Mouse (Mus musculus) heart, adult 2 months (tissue): Measurements from ENCODE around the gene Ctnnb1. TPM values are rescaled to one million over a fixed set of nuclear protein-coding genes. Genes with fewer than 3 reads are reported as not detected.

Experiments used
- DNase-seq, 2 experiments: peaks; one replicate each; pipeline ENCODE4 v3.0.0; 2021
- H3K27ac ChIP-seq: fragments of 200-600 bp; 2 replicates; pipeline ENCODE4 v1.8.1; 2022
- H3K27me3 ChIP-seq: fragments of 200-500 bp; 2 replicates; pipeline ENCODE4 v1.6.1; 2012; ENCODE audit warnings: mild to moderate bottlenecking, low read length, inconsistent platforms, mixed read lengths; ENCODE audit not compliant: control insufficient read depth, insufficient read depth
- H3K36me3 ChIP-seq: fragments of 200-500 bp; 2 replicates; pipeline ENCODE4 v1.6.1; 2012; ENCODE audit warnings: low read length, inconsistent platforms; ENCODE audit not compliant: control insufficient read depth, insufficient read depth
- H3K4me1 ChIP-seq: fragments of 200-500 bp; 2 replicates; pipeline ENCODE4 v1.6.1; 2011; ENCODE audit warnings: low read length; ENCODE audit not compliant: control insufficient read depth, insufficient read depth
- H3K4me3 ChIP-seq: fragments of 200-600 bp; 2 replicates; pipeline ENCODE4 v1.8.1; 2022
- H3K79me2 ChIP-seq: fragments of 200-500 bp; replicated peaks from 2 replicates; pipeline ENCODE4 v1.6.1; 2012; ENCODE audit warnings: mild to moderate bottlenecking, inconsistent platforms, low read length, moderate library complexity, mixed read lengths; ENCODE audit not compliant: control insufficient read depth, insufficient read depth
- H3K9ac ChIP-seq: fragments of 200-500 bp; 2 replicates; pipeline ENCODE4 v1.6.1; 2012; ENCODE audit warnings: low read depth, mild to moderate bottlenecking, control low read depth, inconsistent platforms, low read length, mixed read lengths
- CTCF ChIP-seq: fragments of 200-600 bp; IDR thresholded peaks from 2 replicates; pipeline ENCODE4 v1.8.1; 2022; ENCODE audit warnings: antibody characterized with exemption, mild to moderate bottlenecking, moderate library complexity
- EP300 ChIP-seq: fragments of 200-500 bp; IDR thresholded peaks from 2 replicates; pipeline ENCODE4 v1.6.1; 2011; ENCODE audit warnings: low read depth, low read length, control low read depth; ENCODE audit not compliant: insufficient read depth
- POLR2A ChIP-seq: fragments of 200-500 bp; IDR thresholded peaks from 2 replicates; pipeline ENCODE4 v1.6.1; 2011; ENCODE audit warnings: mild to moderate bottlenecking, low read depth, low read length, control low read depth; ENCODE audit not compliant: insufficient read depth
- WGBS: fragments of 180-500 bp; shearing (Covaris S2); methylation state at CpG from one replicate; pipeline ENCODE4 v1.1.7; 2018; 5-methylcytosine and 5-hydroxymethylcytosine counted together
- intact Hi-C: fragments of 180-260 bp; cut with DNase I; formaldehyde crosslinking; loops from one replicate; pipeline ENCODE4 v1.15.1; 2025
- microRNA-seq, 2 experiments: library from miRNA; unstranded; fragments of <30 nt; microRNA quantifications; one replicate each; pipeline ENCODE4 v1.2.0; 2021
- polyA plus RNA-seq: library from polyadenylated mRNA; depleted of rRNA; stranded (reverse); fragments of >200 nt; gene quantifications from 2 replicates; pipeline ENCODE4 v1.2.3, GENCODE M21; 2012
- total RNA-seq, 2 experiments: library from RNA; stranded (reverse); gene quantifications; 2 replicates each; pipeline ENCODE4 v1.2.3; 2021

Gene Ctnnb1
- total and polyA plus RNA-seq, 3 experiments = 138 to 431 (median 382) TPM

GRCm38 (mm10) chr9:120994223-120995155 lies 65.5 kb downstream of the Ctnnb1 start:
- peak in 1 of 2 experiments; percentile 32 for DNase-seq
- H3K4me3 ChIP-seq = no peak overlapping the region

GRCm38 (mm10) chr9:120998696-120999095 lies 69.7 kb downstream of the Ctnnb1 start:
- 48% methylated on average over 11 of the region's 11 CpGs for WGBS

More at GRCm38 (mm10) chr9:120994223-120995155, 65.5 kb downstream of the Ctnnb1 start:
- Histone ChIP-seq H3K79me2 (no peaks in the 10 kb centered on the region), H3K27ac (no peak overlapping the region), H3K4me1 (peaks cover 4% of the 10 kb centered on the region), H3K36me3 (no peaks in the 10 kb centered on the region), H3K9ac (no peak overlapping the region), H3K27me3 (no peaks in the 10 kb centered on the region)
- WGBS = 60% methylated on average over 15 of the region's 15 CpGs
- TF ChIP-seq CTCF = no peak
- TF ChIP-seq EP300 = no peak
- no peak for TF ChIP-seq POLR2A
- intact Hi-C loops = no loop called here

GRCm38 (mm10) chr9:121000641-121001320 lies 71.8 kb downstream of the Ctnnb1 start:
- H3K36me3 ChIP-seq = no peaks in the 10 kb centered on the region
- no peak overlapping the region for H3K4me3 ChIP-seq
- TF ChIP-seq CTCF (no peak), EP300 (no peak), POLR2A (no peak)
- H3K4me1 ChIP-seq = peaks cover 5% of the 10 kb centered on the region
- no peak overlapping the region for H3K27ac ChIP-seq
- H3K79me2 ChIP-seq = no peaks in the 10 kb centered on the region
- WGBS = 36% methylated on average over 7 of the region's 7 CpGs
- no peak for DNase-seq
- H3K27me3 ChIP-seq = no peaks in the 10 kb centered on the region
- intact Hi-C loops = no loop called here
- H3K9ac ChIP-seq = no peak overlapping the region

More at GRCm38 (mm10) chr9:120998696-120999095, 69.7 kb downstream of the Ctnnb1 start:
- Histone ChIP-seq H3K79me2 (no peaks in the 10 kb centered on the region), H3K4me3 (no peak overlapping the region), H3K4me1 (peaks cover 6% of the 10 kb centered on the region), H3K27ac (no peak overlapping the region), H3K27me3 (no peaks in the 10 kb centered on the region), H3K9ac (no peak overlapping the region), H3K36me3 (no peaks in the 10 kb centered on the region)
- no peak for DNase-seq
- intact Hi-C loops = no loop called here
- TF ChIP-seq CTCF (no peak), POLR2A (no peak), EP300 (no peak)

DNA sequence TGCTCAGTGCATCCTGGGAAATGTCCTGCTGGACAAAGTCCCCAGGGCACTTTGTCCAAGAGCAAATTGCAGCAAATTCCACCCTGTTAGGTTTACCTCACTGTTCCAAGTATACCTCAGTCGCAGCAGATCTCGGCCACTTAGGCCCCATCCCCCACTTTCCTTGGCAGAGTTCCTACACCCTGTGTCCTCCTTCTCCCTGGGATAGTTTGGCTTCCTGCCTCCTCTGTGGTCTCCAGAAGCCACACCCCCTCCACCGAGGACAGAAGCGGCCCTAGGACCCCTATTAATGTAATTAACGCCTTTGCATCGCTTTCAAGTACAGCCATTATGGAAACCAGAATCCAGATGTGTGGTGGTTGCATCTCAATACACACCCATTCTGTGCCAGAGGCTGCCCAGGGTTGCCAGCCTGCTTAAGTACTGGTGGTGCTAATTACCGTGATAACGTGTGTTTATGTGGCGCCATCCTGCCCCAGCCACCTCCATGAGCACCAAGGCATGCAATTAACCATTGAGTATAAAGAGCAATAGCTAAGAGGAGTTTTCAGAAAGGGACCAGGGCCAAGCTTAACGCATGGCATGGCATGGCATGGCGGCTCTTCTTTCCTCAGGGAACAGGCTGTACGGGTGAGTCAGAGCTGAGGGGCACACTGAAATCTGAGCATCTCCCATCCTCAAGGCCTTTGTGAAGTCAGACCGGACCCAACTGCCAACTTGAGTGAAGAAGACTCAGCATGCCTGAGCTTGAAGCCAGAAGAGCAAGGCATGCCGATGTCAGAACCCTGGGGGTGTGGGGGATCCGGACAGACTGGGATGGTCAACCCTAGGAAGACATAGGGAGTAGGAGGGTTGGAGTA lies 72.9 kb downstream of the Ctnnb1 start:
- DNase-seq = no peak
- 69% methylated on average over 15 of the region's 15 CpGs for WGBS
- Histone ChIP-seq H3K36me3 (no peaks in the 10 kb centered on the region), H3K27me3 (no peaks in the 10 kb centered on the region), H3K79me2 (no peaks in the 10 kb centered on the region), H3K4me3 (no peak overlapping the region), H3K27ac (no peak overlapping the region), H3K9ac (no peak overlapping the region), H3K4me1 (peaks cover 5% of the 10 kb centered on the region)
- TF ChIP-seq EP300 = no peak
- TF ChIP-seq POLR2A = no peak
- no peak for TF ChIP-seq CTCF
- intact Hi-C loops = no loop called here

DNA sequence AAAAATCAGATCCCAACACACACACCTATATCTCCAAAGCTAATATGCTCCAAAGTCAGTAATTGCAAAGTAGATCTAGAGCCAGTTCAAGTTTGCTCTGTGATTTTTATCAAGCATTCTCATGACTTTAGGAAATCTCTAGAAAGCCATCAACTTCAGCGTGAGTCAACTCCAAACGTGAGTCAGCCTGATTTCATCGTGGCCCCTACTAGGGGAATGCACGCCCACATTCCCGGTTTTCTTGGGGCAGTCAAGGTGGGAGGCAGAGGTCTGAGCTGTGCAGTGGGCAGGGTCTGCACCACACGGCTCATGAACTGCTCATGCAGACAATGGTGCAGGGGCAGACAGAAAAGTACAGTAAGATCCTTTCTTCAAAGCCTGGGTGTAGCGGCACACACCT lies 76.9 kb downstream of the Ctnnb1 start:
- Histone ChIP-seq H3K4me3 (no peak overlapping the region), H3K9ac (no peak overlapping the region), H3K79me2 (no peaks in the 10 kb centered on the region), H3K36me3 (no peaks in the 10 kb centered on the region), H3K27me3 (no peaks in the 10 kb centered on the region), H3K4me1 (peaks cover 2% of the 10 kb centered on the region), H3K27ac (no peak overlapping the region)
- WGBS = 75% methylated on average over 7 of the region's 7 CpGs
- no peak for TF ChIP-seq POLR2A
- no peak for TF ChIP-seq CTCF
- TF ChIP-seq EP300 = no peak
- DNase-seq = no peak
- intact Hi-C loops = no loop called here

Small RNAs within 50 kb of the gene (microRNA-seq; reads per million reads assigned to microRNA genes)
- gene Mir7090 = 0 reads per million in 2 experiments
